Mouse (Mus musculus): ENCODE data around the gene Rb1. TPM values are rescaled to one million over a fixed set of nuclear protein-coding genes. Genes with fewer than 3 reads are reported as not detected.

Gene Rb1
- total and polyA plus RNA-seq, 3 experiments, result 6.3 to 13.2 TPM; not detected in 1

DNA sequence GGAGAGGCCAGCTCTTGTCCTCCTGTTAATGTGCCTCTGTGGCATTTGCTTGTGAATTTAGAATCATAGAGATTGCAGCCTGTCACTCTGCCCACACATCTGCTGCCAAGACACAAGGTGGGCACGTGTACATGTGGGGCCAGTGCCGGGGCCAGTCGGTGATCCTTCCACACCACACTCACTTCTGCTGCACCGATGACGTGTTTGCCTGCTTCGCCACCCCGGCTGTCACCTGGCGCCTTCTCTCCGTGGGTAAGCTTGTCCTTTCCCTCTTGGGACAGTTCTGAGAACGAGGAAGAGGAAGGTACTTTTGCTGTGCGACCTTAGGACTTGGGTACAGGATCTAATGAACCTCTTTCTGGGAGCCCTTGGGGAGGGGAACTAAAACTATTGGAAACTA is 152.0 kb downstream of the Rb1 start:
- no peak overlapping the region for H3K9ac ChIP-seq (ENCODE audit: control insufficient read depth, low read depth, low read length, poor library complexity, severe bottlenecking)
- no peak overlapping the region for H3K4me3 ChIP-seq (ENCODE audit: control insufficient read depth in 1 of 2, insufficient read depth in 1 of 2, low read depth in 2 of 2, low read length in 2 of 2)
- H3K4me1 ChIP-seq (ENCODE audit: control insufficient read depth in 1 of 2, insufficient read depth in 2 of 2, low read length in 2 of 2), result peaks cover 3 to 15% of the 10 kb centered on the region in 2 experiments
- no peak overlapping the region for H3K27ac ChIP-seq (ENCODE audit: control insufficient read depth, low read depth, low read length)
- peaks cover 0 to 10% of the 10 kb centered on the region in 2 experiments; a peak in 2 of 4 replicates for H3K36me3 ChIP-seq (ENCODE audit: control insufficient read depth in 1 of 2, insufficient read depth in 2 of 2, low read length in 2 of 2)
- TF ChIP-seq BHLHE40 (IDR thresholded peaks at IDR 0.05; ENCODE audit: borderline replicate concordance, low read depth, low read length), result no peak
- no peak for TF ChIP-seq NELFE (IDR thresholded peaks at IDR 0.05; ENCODE audit: low read depth, low read length)
- no peaks in the 10 kb centered on the region; a peak in 1 of 4 replicates for H3K27me3 ChIP-seq (ENCODE audit: control insufficient read depth in 1 of 2, insufficient read depth in 2 of 2, low read length in 2 of 2)
- no peak for DNase-seq (ENCODE audit: low read depth, low spot score)
- no peaks in the 10 kb centered on the region for H3K9me3 ChIP-seq (replicated peaks; ENCODE audit: insufficient read depth, low read length)
- no peaks in the 10 kb centered on the region for H3K79me2 ChIP-seq (ENCODE audit: control insufficient read depth, insufficient read depth, low read length, poor library complexity)

DNA sequence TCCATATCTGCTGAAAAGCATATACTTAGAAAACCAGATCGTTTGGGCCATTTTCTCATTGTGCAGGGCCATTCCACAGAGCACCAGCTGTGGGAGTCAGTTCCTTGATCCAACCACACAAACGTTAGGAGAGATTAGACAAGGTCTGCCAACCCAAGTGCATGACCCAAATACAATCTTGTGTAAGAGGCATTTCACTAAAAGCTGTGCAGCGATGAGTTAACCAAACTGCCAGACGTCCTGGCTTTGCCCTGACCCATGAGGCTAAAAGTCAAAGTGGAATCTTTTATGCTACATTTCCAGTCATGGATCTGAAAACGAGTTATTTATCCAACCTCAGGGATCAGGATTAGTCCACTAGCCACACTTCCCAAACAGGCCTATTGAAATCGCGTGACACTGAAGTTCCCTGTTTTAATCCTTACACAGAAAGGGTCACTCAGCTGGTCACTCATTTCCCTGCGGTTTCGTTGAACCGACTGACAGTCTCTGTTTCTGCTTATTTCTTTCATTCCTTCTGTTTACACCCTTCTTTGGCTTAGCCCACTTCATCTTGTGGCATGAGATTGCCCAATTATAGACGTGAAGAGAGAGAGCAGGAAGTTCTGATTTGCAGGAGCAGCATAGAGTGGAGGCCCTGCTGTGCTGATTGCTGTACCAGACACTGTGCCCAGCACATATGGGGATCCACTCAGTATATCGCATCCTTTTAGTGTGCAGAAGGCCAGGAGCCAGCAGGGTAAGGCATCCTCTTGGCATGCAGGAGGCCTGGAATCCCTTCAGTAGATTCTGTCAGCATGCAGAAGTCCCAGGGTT is 153.2 kb downstream of the Rb1 start:
- Histone ChIP-seq H3K9ac (ENCODE audit: control insufficient read depth, low read depth, low read length, poor library complexity, severe bottlenecking) (no peak overlapping the region), H3K36me3 (ENCODE audit: control insufficient read depth in 1 of 2, insufficient read depth in 2 of 2, low read length in 2 of 2) (peaks cover 0 to 10% of the 10 kb centered on the region in 2 experiments; a peak in 2 of 4 replicates), H3K9me3 (replicated peaks; ENCODE audit: insufficient read depth, low read length) (no peaks in the 10 kb centered on the region), H3K27me3 (ENCODE audit: control insufficient read depth in 1 of 2, insufficient read depth in 2 of 2, low read length in 2 of 2) (no peaks in the 10 kb centered on the region; a peak in 1 of 4 replicates), H3K4me1 (ENCODE audit: control insufficient read depth in 1 of 2, insufficient read depth in 2 of 2, low read length in 2 of 2) (peaks cover 3 to 15% of the 10 kb centered on the region in 2 experiments), H3K4me3 (ENCODE audit: control insufficient read depth in 1 of 2, insufficient read depth in 1 of 2, low read depth in 2 of 2, low read length in 2 of 2) (no peak overlapping the region), H3K79me2 (ENCODE audit: control insufficient read depth, insufficient read depth, low read length, poor library complexity) (no peaks in the 10 kb centered on the region), H3K27ac (ENCODE audit: control insufficient read depth, low read depth, low read length) (no peak overlapping the region)
- no peak for DNase-seq (ENCODE audit: low read depth, low spot score)
- no peak for TF ChIP-seq RCOR1 (IDR thresholded peaks at IDR 0.05; ENCODE audit: low read depth, low read length)
- TF ChIP-seq ZMIZ1 (IDR thresholded peaks at IDR 0.05; ENCODE audit: low read depth, low read length), result no peak
- no peak for TF ChIP-seq GATA1 (IDR thresholded peaks at IDR 0.05; ENCODE audit: low read depth, low read length)
- no peak for TF ChIP-seq MYB (IDR thresholded peaks at IDR 0.05; ENCODE audit: low read depth, low read length)
- TF ChIP-seq MYC (IDR thresholded peaks at IDR 0.05; ENCODE audit: low read depth, low read length), result no peak
- no peak for TF ChIP-seq POLR2A (IDR thresholded peaks at IDR 0.05; ENCODE audit: control insufficient read depth in 1 of 2, insufficient read depth in 1 of 2, low read depth in 1 of 2, low read length in 2 of 2, poor library complexity in 1 of 2)
- no peak for TF ChIP-seq MXI1 (IDR thresholded peaks at IDR 0.05; ENCODE audit: low read depth, low read length)
- TF ChIP-seq CTCF (IDR thresholded peaks at IDR 0.05 in 2 of 3, conservative IDR thresholded peaks at IDR 0.05 in 1 of 3; ENCODE audit: control insufficient read depth in 1 of 3, insufficient read depth in 1 of 3, low read depth in 2 of 3, low read length in 3 of 3, poor library complexity in 1 of 3, severe bottlenecking in 1 of 3), result no peak
- TF ChIP-seq SIN3A (IDR thresholded peaks at IDR 0.05; ENCODE audit: low read length), result no peak
- no peak for TF ChIP-seq HCFC1 (IDR thresholded peaks at IDR 0.05; ENCODE audit: low read depth, low read length)
- TF ChIP-seq POLR2AphosphoS2 (IDR thresholded peaks at IDR 0.05; ENCODE audit: low read length), result no peak

Measured in MEL (cell line).